Mouse (Mus musculus) heart, embryonic 14.5 days (tissue): Measurements from ENCODE around the gene Slc22a3. TPM values are rescaled to one million over a fixed set of nuclear protein-coding genes. Genes with fewer than 3 reads are reported as not detected.

ENCODE experiments used
- ATAC-seq: fragments of 200-750 bp; cut with Nextera tagmentation; 2 replicates; pipeline ENCODE4 v1.8.0; 2017; ENCODE audit warnings: low read depth, moderate TSS enrichment; ENCODE audit not compliant: insufficient number of reproducible peaks, insufficient read depth, low FRiP score
- H3K27ac ChIP-seq, 2 experiments: fragments of 200-500 bp in 1 of 2; fragments of 300-500 bp in 1 of 2; sonication (generic) in 1 of 2; replicated peaks in 1 of 2; 2 replicates each; pipeline ENCODE4 v1.5.1; 2012 to 2014; ENCODE audit warnings: low read depth in 2 of 2, low read length in 2 of 2, control low read depth in 1 of 2, mild to moderate bottlenecking in 1 of 2, mixed read lengths in 1 of 2; ENCODE audit not compliant: control insufficient read depth in 1 of 2, insufficient read depth in 1 of 2
- H3K27me3 ChIP-seq: fragments of 300-500 bp; sonication (generic); 2 replicates; pipeline ENCODE4 v1.6.1; 2014; ENCODE audit warnings: mild to moderate bottlenecking, low read length, control low read depth; ENCODE audit not compliant: control insufficient read depth, insufficient read depth
- H3K36me3 ChIP-seq: fragments of 300-500 bp; sonication (generic); 2 replicates; pipeline ENCODE4 v1.6.1; 2014; ENCODE audit warnings: mild to moderate bottlenecking, control low read depth, low read length, mixed read lengths; ENCODE audit not compliant: control insufficient read depth, insufficient read depth
- H3K4me1 ChIP-seq, 2 experiments: fragments of 200-500 bp in 1 of 2; fragments of 300-500 bp in 1 of 2; sonication (generic) in 1 of 2; 2 replicates each; pipeline ENCODE4 v1.6.1; 2012 to 2014; ENCODE audit warnings: low read length in 2 of 2, control low read depth in 1 of 2, mixed read lengths in 1 of 2; ENCODE audit not compliant: control insufficient read depth in 2 of 2, insufficient read depth in 2 of 2
- H3K4me2 ChIP-seq: fragments of 300-500 bp; sonication (generic); 2 replicates; pipeline ENCODE4 v1.6.1; 2014; ENCODE audit warnings: mild to moderate bottlenecking, low read length
- H3K4me3 ChIP-seq, 2 experiments: fragments of 200-500 bp in 1 of 2; fragments of 300-500 bp in 1 of 2; sonication (generic) in 1 of 2; 2 replicates each; pipeline ENCODE4 v1.5.1; 2012 to 2014; ENCODE audit warnings: low read length in 2 of 2, mild to moderate bottlenecking in 2 of 2, control low read depth in 1 of 2, low read depth in 1 of 2, moderate library complexity in 1 of 2; ENCODE audit not compliant: control insufficient read depth in 1 of 2, insufficient read depth in 1 of 2
- H3K9ac ChIP-seq: fragments of 300-500 bp; sonication (generic); 2 replicates; pipeline ENCODE4 v1.6.1; 2014; ENCODE audit warnings: mild to moderate bottlenecking, low read length
- H3K9me3 ChIP-seq: fragments of 300-500 bp; sonication (generic); 2 replicates; pipeline ENCODE4 v1.6.1; 2016; ENCODE audit warnings: low read length, control low read depth; ENCODE audit not compliant: control insufficient read depth
- WGBS: fragments of 180-500 bp; shearing (Covaris S2); extraction: QIAGEN DNeasy Blood & Tissue Kit; methylation state at CpG from one replicate; pipeline ENCODE4 v1.1.7; 2014; 5-methylcytosine and 5-hydroxymethylcytosine counted together
- polyA plus RNA-seq: library from polyadenylated mRNA; unstranded; fragments of >200 nt; fragmentation: Nextera tagmentation; extraction: Ambion mirVana; gene quantifications from 2 replicates; pipeline ENCODE4 v1.2.1, GENCODE M21; 2014

The Slc22a3 gene
- polyA plus RNA-seq, 1 experiment from 2014 or later: 0.45 TPM

DNA sequence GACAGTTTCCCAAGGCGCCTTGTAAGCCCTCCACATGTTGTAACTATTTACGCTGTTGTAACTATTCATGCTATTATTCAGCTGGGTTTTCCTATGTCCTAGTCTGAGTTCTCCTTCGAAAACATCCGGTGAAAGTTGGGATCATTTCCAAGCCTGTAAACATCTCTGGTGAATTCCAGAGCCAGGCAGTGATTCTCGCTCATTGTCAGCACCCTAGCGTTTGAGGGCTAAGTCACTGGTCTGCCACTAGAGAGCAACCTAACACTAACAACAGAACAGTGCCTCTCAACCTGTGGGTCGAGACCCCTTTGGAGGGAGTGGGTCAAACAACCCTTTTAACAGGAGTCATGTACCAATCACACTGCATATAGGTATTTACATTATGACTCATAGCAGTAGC, 104.1 kb downstream of the Slc22a3 start:
- no peak for ATAC-seq
- 62% methylated on average over 7 of the region's 7 CpGs for WGBS
- no peak overlapping the region for H3K9ac ChIP-seq
- no peak overlapping the region for H3K4me2 ChIP-seq
- H3K4me1 ChIP-seq: no peaks in the 10 kb centered on the region
- H3K36me3 ChIP-seq: no peaks in the 10 kb centered on the region
- no peaks in the 10 kb centered on the region for H3K27me3 ChIP-seq
- H3K4me3 ChIP-seq: no peak overlapping the region
- H3K9me3 ChIP-seq: peaks cover 24% of the 10 kb centered on the region
- H3K27ac ChIP-seq: no peak overlapping the region

DNA sequence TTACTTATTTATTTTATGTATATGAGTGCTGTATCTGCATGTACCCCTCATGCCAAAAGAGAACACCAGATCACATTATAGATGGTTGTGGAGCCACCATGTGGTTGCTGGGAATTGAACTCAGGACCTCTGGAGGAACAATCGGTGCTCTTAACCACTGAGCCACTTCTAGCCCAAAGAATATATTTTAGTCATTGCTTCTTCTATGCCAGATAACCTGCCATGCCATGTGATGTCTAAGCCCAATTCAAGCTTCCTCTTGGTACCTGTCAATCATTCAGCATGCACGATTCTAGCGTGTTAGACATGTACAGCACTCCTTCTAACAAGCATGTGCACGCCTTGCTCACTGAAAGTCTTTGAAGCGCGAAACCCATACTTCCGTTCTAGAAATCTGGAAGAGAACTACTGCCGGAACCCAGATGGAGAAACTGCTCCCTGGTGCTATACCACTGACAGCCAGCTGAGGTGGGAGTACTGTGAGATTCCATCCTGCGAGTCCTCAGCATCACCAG, 111.3 kb downstream of the Slc22a3 start:
- Histone ChIP-seq H3K9ac (no peak overlapping the region), H3K4me1 (no peaks in the 10 kb centered on the region), H3K4me2 (no peak overlapping the region), H3K9me3 (peaks cover 9% of the 10 kb centered on the region; the same call in 1 of the 2 replicates), H3K27me3 (peaks cover 9% of the 10 kb centered on the region), H3K4me3 (no peak overlapping the region), H3K36me3 (no peaks in the 10 kb centered on the region), H3K27ac (no peak overlapping the region)
- 85% methylated on average over 9 of the region's 9 CpGs for WGBS
- ATAC-seq: no peak

DNA sequence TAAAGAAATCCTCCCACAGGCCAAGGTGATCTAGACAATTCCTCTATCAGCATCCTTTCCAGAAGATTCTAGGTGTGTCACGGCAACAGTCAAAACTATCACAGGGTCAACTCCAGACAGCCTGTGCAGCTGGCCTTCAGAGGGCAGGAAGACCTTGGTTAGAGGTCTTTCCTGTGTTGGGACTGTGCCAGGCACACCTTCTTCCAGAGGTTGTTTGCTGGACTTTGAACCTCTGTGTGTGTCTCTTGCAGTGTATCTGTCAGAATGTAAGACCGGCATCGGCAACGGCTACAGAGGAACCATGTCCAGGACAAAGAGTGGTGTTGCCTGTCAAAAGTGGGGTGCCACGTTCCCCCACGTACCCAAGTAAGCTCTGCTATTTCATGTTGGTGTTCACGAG, 119.3 kb downstream of the Slc22a3 start:
- Histone ChIP-seq H3K4me3 (no peak overlapping the region), H3K27ac (no peak overlapping the region), H3K36me3 (no peaks in the 10 kb centered on the region), H3K9me3 (peaks cover 9% of the 10 kb centered on the region; the same call in 1 of the 2 replicates), H3K27me3 (no peaks in the 10 kb centered on the region), H3K4me1 (no peaks in the 10 kb centered on the region), H3K9ac (no peak overlapping the region), H3K4me2 (no peak overlapping the region)
- no peak for ATAC-seq
- 90% methylated on average over 7 of the region's 7 CpGs for WGBS

DNA sequence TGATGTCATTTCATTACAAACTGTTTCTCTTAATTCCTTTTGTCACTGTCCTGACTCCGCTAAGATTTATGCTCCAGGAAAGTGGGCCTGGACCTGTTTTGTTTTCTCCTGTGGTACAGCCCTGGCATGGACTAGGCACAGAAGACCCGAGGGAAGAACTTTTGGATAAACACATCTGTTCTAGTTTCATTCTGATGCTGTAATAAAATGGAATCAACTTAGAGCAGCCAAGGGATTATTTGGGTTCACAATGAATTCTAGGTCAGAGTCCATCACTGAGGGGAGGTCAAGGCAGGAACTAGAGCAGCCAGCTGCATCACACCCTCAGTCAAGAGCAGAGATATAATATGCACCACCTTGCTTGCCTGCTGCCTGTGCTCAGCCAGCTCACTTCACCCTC, 119.7 kb downstream of the Slc22a3 start:
- Histone ChIP-seq H3K4me1 (no peaks in the 10 kb centered on the region), H3K36me3 (no peaks in the 10 kb centered on the region), H3K27ac (no peak overlapping the region), H3K4me3 (no peak overlapping the region), H3K9ac (no peak overlapping the region), H3K9me3 (peaks cover 9% of the 10 kb centered on the region; the same call in 1 of the 2 replicates), H3K4me2 (no peak overlapping the region), H3K27me3 (no peaks in the 10 kb centered on the region)
- 75% methylated on average over 2 of the region's 2 CpGs for WGBS
- ATAC-seq: no peak

DNA sequence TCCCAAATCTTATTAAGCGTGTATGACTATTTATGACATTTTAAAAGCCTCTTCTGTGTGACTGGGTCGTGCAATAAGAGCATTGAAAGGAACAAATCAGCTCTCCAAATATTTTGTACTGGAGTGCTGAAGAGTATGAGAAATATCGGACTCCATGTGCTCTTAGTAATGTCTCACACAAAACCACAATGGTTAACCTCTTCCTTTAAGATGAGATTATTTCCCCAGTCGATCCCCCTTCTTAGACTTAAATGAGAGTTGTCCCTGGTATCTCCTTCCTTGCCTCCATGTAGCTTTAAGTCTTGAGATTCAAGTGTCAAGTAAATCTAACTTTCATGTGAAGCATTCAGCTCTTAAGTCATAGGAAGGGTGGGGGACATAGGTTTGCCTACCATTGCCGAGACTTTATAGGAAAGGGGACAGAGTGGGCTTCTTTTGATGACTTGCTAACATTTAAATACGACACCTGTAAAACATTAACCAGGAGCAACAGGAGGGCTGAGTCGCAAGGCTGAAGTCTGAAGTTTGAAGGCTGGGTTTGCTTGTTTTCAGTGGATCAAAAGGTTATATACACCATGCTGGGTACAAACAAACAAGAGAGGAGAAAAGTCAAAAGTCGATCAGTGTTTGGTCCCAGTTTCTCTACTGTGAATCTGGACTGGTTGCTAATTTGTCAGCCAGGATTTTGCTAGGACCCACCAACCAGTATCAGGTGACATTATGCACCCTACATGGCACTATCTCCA, 122.3 kb downstream of the Slc22a3 start:
- Histone ChIP-seq H3K4me1 (no peaks in the 10 kb centered on the region), H3K9me3 (no peaks in the 10 kb centered on the region), H3K27ac (no peak overlapping the region), H3K36me3 (no peaks in the 10 kb centered on the region), H3K9ac (no peak overlapping the region), H3K4me2 (no peak overlapping the region), H3K27me3 (no peaks in the 10 kb centered on the region), H3K4me3 (no peak overlapping the region)
- no peak for ATAC-seq
- 72% methylated on average over 8 of the region's 8 CpGs for WGBS

DNA sequence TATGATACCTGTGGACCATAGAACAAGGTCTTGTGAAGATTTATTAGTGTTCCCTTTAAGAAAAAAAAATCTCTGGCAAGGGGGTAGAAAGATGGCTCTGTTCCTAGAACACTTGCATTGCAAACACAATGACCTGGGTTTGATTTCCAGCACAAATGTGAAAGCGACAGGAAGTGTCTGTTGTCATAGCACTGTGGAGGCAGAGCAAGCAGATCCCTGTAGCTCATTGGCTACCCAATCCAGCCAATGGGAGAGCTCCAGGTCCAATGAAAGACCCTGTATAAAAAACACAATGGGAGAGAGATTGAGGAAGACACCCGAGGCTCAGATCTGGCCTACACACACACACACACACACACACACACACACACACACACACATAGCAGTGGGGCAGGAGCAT, 125.0 kb downstream of the Slc22a3 start:
- ATAC-seq: no peak
- no peaks in the 10 kb centered on the region for H3K4me1 ChIP-seq
- no peak overlapping the region for H3K4me2 ChIP-seq
- no peaks in the 10 kb centered on the region for H3K9me3 ChIP-seq
- H3K27ac ChIP-seq: no peak overlapping the region
- no peaks in the 10 kb centered on the region for H3K27me3 ChIP-seq
- no peak overlapping the region for H3K9ac ChIP-seq
- 46% methylated on average over 2 of the region's 2 CpGs for WGBS
- H3K36me3 ChIP-seq: no peaks in the 10 kb centered on the region
- H3K4me3 ChIP-seq: no peak overlapping the region

DNA sequence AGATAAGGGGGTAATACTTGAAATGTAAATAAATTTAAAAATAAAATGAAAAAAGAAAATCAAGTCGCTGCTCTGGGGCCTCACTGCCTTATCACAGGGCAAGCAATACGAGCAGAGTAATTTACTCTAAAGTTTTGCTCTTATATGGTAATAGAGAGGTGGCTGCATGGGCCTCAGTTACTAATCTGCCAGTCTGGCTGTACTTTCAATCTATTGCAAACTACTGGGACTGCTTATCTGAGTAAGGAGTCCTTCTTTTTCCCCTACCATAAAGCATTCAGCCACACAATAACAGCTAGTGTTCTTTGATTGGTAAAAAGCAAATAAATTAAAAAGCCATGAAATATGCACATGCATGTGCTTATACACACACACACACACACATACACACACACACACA, 125.9 kb downstream of the Slc22a3 start:
- no peak overlapping the region for H3K27ac ChIP-seq
- WGBS: 62% methylated on average over 2 of the region's 2 CpGs
- H3K9me3 ChIP-seq: no peaks in the 10 kb centered on the region
- no peak overlapping the region for H3K4me2 ChIP-seq
- H3K36me3 ChIP-seq: no peaks in the 10 kb centered on the region
- no peaks in the 10 kb centered on the region for H3K4me1 ChIP-seq
- no peak overlapping the region for H3K9ac ChIP-seq
- H3K27me3 ChIP-seq: no peaks in the 10 kb centered on the region
- ATAC-seq: no peak
- no peak overlapping the region for H3K4me3 ChIP-seq

DNA sequence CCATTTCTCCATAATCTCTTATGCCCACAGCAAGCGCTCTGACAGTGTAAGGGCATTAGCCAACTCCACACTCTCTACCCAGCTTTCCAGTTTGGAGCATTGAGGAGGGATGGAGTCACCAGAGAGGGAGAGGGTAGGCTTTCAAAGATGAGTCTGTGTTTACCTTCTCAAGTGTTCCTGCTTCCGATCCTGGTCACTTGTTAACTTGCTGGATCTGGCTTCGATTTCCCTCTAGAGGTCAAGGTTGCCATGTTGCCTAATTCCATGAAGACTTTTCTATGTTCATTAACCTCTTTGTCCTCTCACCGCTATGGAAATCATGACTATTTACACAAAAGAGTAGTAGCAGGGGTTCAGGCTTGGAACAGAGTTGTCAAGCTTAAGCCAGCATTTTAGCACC, 127.2 kb downstream of the Slc22a3 start:
- Histone ChIP-seq H3K9ac (no peak overlapping the region), H3K36me3 (no peaks in the 10 kb centered on the region), H3K9me3 (no peaks in the 10 kb centered on the region), H3K27ac (no peak overlapping the region), H3K4me3 (no peak overlapping the region), H3K4me2 (no peak overlapping the region), H3K27me3 (no peaks in the 10 kb centered on the region), H3K4me1 (no peaks in the 10 kb centered on the region)
- ATAC-seq: no peak
- 84% methylated on average over 4 of the region's 4 CpGs for WGBS
